ENCODE assay signal across 19 mouse cellular contexts in the genomic region with DNA sequence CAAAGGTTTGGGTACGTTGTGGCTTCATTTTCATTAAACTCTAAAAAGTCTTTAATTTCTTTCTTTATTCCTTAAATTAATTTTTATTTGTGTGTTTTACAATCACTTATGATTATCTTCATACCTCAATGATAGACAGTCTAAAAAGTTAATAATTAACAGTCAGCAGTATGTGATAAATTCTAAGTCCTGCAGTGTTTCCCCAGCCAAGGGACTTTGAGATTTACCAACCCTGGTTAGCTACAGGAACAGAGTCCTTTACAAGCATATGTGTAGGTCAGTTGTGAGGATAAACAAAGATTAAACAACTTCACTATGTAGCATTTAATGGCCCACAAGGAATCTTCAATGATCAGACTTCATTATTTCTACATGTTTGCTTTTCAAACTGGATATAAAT.
"Had no signal": no experiment of that assay in that cellular context is flagged by ENCODE, and none has a peak within 500 bp of the region (broad histone marks: within the 10 kb centered on the region; RNA-seq: fewer than 3 reads in every experiment).

No protein-coding gene starts in this region.

- ATAC-seq: midbrain, embryonic 16.5 days had no signal

- H3K27me3 ChIP-seq: midbrain, embryonic 12.5 days; neural tube, embryonic 13.5 days; neural tube, embryonic 15.5 days had no signal

- H3K27ac ChIP-seq: midbrain, embryonic 10.5 days; midbrain, embryonic 12.5 days; neural tube, embryonic 13.5 days; neural tube, embryonic 15.5 days had no signal

- H3K4me3 ChIP-seq: midbrain, embryonic 10.5 days; midbrain, embryonic 12.5 days; myocyte; neural tube, embryonic 13.5 days; neural tube, embryonic 15.5 days had no signal

- H3K4me1 ChIP-seq: midbrain, embryonic 10.5 days; midbrain, embryonic 12.5 days; neural tube, embryonic 13.5 days; neural tube, embryonic 15.5 days had no signal

- DNase-seq: lung, adult 18-20 months; lung, embryonic 14.5 days; lung, postnatal 10 days; lung, postnatal 4 days; midbrain, embryonic 14.5 days; retina, postnatal 1 day; right cerebral cortex, adult 18-20 months; right cerebral cortex, postnatal 25 days; right cerebral cortex, postnatal 4 days; spleen, adult 18-20 months; thymus, adult 18-20 months; thymus, postnatal 14 days; thymus, postnatal 36 days had no signal

- H3K4me2 ChIP-seq: lung, embryonic 14.5 days; midbrain, embryonic 12.5 days; neural tube, embryonic 13.5 days; neural tube, embryonic 15.5 days had no signal

- H3K9ac ChIP-seq: lung, embryonic 14.5 days; midbrain, embryonic 12.5 days; neural tube, embryonic 13.5 days; neural tube, embryonic 15.5 days had no signal

- H3K36me3 ChIP-seq: midbrain, embryonic 10.5 days; midbrain, embryonic 12.5 days; neural tube, embryonic 13.5 days had no signal

- H3K9me3 ChIP-seq: midbrain, embryonic 10.5 days; midbrain, embryonic 12.5 days; neural tube, embryonic 13.5 days; neural tube, embryonic 15.5 days had no signal
